Mouse (Mus musculus) Patski (cell line): ENCODE measurements around the gene Usp47. TPM values are rescaled to one million over a fixed set of nuclear protein-coding genes. Genes with fewer than 3 reads are reported as not detected.

Experiments
- ATAC-seq: fragments of 100-300 bp; one replicate; pipeline ENCODE4 v1.8.0; 2021
- CTCF ChIA-PET: fragments of 350-600 bp; sonication (Branson Sonifier 250); formaldehyde crosslinking; loops from one replicate; lab custom pipeline; 2022; ENCODE audit warnings: inconsistent platforms; lab: Charles Lee
- POLR2A ChIA-PET: fragments of 350-600 bp; sonication (Branson Sonifier 250); formaldehyde crosslinking; loops from one replicate; lab custom pipeline; 2022; ENCODE audit warnings: antibody characterized with exemption, inconsistent platforms; lab: Charles Lee
- DNase-seq: peaks from one replicate; pipeline ENCODE4 v3.0.0-alpha.2; 2011; ENCODE audit warnings: low read depth, low spot score
- H3K27me3 ChIP-seq: fragments of 371-371 bp; one replicate; pipeline ENCODE4 v1.5.1; 2021
- CTCF ChIP-seq: fragments of 100-300 bp; IDR thresholded peaks from one replicate; pipeline ENCODE4 v1.5.1; 2021
- in situ Hi-C: fragments of 300-500 bp; cut with MboI; formaldehyde crosslinking; loops from 3 replicates; pipeline ENCODE4 v1.11.1; 2018; ENCODE audit warnings: low pct_unique_long_range_greater_than_20kb, mixed read lengths
- polyA plus RNA-seq: library from polyadenylated mRNA; unstranded; gene quantifications from one replicate; pipeline ENCODE4 v1.2.3, GENCODE M21; 2021

The Usp47 gene
- polyA plus RNA-seq, 1 experiment from 2014 or later, result 79.3 TPM

DNA sequence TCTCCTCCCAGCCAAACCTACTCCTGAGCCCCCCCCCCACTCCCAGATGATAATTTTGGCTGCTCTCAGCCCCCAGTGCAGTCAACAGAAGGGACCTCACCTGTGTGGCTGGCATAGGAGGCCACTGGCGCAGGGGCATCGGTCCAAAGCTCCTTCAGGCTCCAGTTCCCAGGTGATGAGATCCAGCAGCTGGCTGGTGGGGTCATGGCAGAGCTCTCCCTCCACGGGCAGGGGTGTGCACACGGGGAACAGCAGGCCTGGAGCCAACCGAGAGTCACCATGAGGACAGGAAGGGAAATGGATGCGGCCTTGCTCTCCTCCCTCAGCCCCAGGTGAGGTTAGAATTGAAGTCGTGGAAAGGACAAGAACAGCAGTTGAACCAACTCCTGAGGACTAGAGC, 95.9 kb downstream of the Usp47 start:
- no peak for DNase-seq
- ChIA-PET POLR2A (no interaction called here), CTCF (no interaction called here)
- no peaks in the 10 kb centered on the region for H3K27me3 ChIP-seq
- no peak for TF ChIP-seq CTCF
- in situ Hi-C loops, result no loop called here
- ATAC-seq, result no peak

DNA sequence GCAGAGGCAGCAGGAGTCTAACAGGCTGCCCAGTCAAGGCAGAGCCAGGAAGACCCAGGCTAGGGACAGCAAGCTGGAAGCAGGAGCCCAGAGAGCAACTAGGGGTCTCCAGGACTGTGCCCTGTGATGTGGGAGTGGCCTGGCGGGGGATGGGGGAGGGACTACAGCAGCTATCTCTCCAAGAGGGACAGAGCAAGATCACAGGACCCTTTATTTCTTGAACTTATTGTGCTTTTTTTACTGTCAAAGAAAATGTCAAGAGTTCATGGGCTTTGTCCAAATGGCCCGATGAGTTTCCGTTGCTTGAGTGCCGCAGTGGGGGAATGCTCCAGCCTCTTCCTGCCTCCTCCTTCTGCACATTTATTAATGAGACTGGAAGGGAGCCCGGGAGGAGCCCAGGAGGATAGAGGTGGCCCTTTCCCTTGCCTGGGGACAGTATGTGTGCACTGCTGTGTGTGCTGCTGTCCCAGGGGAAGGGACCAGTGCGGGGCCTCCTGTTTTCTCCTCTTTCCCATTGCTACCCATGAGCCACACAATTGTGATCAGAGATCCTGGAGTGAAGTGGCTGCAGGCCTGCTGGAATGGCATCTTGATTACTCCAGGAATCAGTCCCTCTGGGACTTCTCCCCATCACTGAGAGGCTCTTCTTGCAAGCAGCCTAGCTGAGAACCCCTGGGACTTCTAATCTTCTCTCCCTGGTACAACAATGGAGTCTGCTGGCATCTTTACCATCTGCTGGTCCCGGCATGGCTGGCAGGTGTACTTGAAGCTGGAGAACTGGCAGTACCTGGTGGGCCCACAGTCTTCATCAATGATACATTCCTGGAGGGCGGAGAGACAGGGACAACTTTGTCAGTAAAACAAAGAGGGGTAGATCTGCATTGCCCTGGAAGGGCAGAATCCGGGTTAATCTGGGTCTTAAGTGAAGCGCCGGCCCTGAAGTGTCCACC, 97.8 kb downstream of the Usp47 start:
- no peak for ATAC-seq
- ChIA-PET POLR2A (no interaction called here), CTCF (no interaction called here)
- in situ Hi-C loops, result no loop called here
- DNase-seq, result no peak
- H3K27me3 ChIP-seq, result no peaks in the 10 kb centered on the region
- no peak for TF ChIP-seq CTCF

DNA sequence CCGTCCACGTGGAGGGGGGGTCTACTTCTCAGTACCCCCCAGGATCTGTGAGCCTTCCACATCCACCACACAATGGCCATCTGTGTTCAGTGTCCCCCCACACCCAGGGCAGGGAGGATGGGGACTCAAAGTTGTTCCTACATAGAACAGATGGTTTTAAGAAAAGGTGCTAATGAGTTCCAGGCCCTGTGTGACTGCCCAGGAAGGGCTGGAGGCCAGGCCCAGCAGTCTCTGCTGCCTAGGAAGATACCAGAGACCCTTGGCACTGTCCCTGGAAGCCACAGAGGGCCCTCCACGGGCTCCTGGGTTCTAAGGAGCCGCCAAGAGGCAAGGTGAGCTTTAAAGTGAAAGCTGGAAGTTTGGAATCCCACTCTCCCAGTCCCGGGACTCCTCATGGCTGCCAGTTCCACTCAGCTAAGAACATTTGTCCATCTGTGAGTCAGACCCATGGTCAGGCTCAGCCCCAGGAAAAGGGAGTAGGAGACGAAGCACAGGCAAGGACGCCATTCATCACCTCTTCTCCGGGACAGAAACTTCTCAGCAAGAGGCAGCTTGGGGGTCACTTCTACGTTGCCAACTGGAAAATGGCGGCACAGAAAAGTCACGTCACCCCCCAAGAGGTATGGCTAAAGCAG, 98.7 kb downstream of the Usp47 start:
- ChIA-PET POLR2A (no interaction called here), CTCF (no interaction called here)
- no peak for TF ChIP-seq CTCF
- in situ Hi-C loops, result no loop called here
- ATAC-seq (no peak), DNase-seq (no peak)
- no peaks in the 10 kb centered on the region for H3K27me3 ChIP-seq

DNA sequence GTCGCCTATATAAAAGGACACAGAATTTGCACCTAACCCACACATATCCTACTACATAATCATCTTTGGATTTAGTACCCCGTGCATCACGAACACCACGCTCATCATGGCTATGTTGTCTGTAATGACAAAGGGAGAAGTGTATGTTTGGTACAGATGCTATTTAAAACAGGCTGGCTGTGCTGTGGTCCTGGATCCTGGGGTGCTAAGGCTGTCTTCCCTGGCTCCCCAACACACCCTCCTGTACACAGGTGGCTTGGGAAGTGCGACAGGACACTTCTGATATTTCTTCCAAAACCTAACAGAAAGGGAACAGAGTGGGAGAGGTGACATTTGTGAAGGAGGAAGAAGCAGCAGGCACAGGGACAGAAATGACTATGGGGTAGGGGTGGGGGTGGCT, 100.3 kb downstream of the Usp47 start:
- no peak for DNase-seq
- ATAC-seq, result no peak
- TF ChIP-seq CTCF, result no peak
- ChIA-PET CTCF (no interaction called here), POLR2A (no interaction called here)
- in situ Hi-C loops, result no loop called here
- no peaks in the 10 kb centered on the region for H3K27me3 ChIP-seq

DNA sequence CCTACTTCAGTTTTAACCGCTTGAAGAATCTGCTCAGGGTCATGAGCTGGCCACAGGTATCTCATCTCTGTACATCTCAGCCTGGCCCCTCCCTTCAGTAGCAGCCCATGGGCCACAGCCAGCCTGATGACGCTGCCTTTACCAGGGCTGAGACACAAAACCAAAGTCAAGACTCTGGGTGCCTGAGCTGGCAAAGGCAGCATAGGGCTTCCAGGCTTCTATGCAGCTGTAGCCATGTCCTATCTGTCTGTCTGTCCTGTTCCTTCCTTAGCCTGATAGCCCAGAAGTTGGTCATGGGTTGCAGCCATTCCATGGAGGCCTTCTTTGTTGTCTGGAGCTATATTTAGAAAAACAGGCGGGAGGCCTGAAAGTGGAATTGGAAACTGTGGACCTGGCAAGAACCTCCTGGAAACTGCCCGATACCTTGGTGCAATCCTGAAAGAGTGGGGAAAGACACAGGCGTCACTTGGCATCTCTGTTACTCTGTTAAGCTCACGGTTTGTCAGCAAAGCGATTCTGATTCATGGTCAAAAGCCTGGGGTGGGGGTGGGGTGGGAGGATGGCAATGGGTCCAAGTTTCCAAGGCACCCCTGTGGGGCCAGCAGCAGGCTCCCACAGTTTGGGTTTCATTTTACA, 102.4 kb downstream of the Usp47 start:
- DNase-seq (no peak), ATAC-seq (no peak)
- POLR2A ChIA-PET, result no interaction called here

DNA sequence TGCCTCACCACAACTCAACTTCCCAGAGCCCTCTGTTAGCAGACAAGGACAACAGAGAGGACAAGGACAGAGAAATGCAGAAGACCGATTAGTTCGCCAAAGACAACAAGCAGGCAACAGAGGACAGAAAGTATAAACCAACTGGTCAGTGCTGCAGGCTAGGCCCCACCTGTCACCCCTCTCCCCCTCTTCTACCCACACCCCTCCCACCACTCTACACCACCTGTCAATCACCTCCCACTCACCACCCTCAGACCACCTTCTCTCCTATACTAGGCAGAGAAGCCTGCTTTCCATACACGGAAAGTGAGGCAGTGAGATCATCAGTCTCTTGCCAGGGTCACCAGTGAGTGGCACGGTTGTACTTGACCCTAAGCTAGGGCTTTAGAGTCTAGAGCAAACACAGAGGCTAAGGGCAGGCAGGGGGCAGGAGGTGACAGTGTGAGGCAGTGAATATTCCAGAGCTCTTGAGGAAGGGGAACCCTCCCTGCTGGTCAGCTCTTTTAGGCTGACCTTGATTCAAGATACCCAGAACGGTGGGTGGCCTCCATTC, 103.9 kb downstream of the Usp47 start:
- ATAC-seq, result no peak
- POLR2A ChIA-PET, result no interaction called here
- no peak for DNase-seq
- CTCF ChIA-PET, result interaction anchor here (1.7 kb wide), 1 partner anchor 28 kb away, joined by 5 read pairs; no protein-coding TSS in a partner anchor
- no peak for TF ChIP-seq CTCF
- in situ Hi-C loops, result no loop called here
- no peaks in the 10 kb centered on the region for H3K27me3 ChIP-seq

More for the DNA sequence above, 102.4 kb downstream of the Usp47 start:
- CTCF ChIA-PET, result no interaction called here
- in situ Hi-C loops, result no loop called here
- TF ChIP-seq CTCF, result no peak
- H3K27me3 ChIP-seq, result no peaks in the 10 kb centered on the region

DNA sequence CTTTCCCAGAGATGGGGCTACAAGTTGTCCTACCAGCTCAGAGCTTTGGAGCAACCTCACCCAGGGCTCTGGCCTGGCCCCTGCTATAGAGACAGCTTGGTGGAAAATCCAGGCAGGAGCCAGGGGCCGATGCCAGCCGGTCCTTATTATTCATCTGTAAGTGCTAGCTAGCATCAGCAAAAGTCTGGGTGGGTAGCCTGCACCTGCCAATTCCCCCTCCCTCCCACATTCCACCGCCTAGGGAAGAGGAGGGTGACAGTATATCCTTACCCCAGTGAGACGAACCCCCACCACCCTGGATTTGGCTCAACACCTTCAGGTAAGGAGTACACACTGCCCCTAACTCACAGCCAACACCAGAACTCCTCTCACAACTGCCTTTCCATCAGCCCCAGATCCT, 104.7 kb downstream of the Usp47 start:
- TF ChIP-seq CTCF, result no peak
- in situ Hi-C loops, result no loop called here
- POLR2A ChIA-PET, result no interaction called here
- ATAC-seq (no peak), DNase-seq (no peak)
- CTCF ChIA-PET, result interaction anchor here (0.7 to 1.7 kb wide), 2 partner anchors 27 to 43 kb away, joined by 3 to 5 read pairs; no protein-coding TSS in a partner anchor
- no peaks in the 10 kb centered on the region for H3K27me3 ChIP-seq

DNA sequence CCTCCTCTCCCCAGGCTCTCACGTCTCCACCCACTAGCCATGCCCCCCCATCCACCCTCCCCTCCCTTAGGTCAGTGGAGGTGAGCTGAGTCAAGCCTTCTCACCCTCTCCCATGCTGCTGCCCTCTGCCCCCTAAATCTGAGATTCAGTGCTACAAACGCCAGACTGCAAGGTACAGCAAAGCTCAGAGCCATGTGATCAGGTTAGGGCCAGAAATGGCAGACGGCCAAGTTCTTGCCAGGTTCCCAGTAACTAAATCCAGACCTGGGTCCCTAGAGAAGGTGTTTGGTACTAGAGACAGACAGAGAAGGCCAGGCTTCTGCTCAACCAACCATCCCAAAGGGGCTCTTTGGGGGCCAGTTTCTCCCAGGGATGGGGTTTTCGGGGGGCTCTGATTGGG, 105.5 kb downstream of the Usp47 start:
- in situ Hi-C loops, result no loop called here
- no peaks in the 10 kb centered on the region for H3K27me3 ChIP-seq
- POLR2A ChIA-PET, result no interaction called here
- CTCF ChIA-PET, result interaction anchor here (0.6 to 1.4 kb wide), 3 partner anchors 10 to 44 kb away, joined by 3 read pairs; no protein-coding TSS in a partner anchor
- ATAC-seq (no peak), DNase-seq (no peak)
- no peak for TF ChIP-seq CTCF

DNA sequence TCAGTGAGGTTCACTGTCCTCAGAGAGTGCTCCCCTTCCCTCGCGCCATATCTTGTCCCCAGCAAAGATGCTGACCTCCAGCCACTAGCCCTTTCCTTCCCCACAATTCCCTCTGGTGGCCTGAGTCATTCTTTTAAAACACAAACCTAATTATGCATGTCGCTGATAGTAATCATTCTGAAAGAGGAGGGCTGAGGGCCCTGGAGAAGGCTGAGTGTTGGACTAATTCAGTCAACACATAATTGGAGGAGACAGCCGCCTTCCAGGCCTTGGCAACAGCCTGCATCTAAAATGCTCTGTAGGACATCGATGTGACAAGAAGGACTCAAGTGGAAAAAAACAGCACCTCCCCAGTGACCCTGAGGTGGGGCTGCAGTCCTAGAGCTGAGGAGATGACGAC, 106.5 kb downstream of the Usp47 start:
- no peak for ATAC-seq
- in situ Hi-C loops, result no loop called here
- CTCF ChIA-PET, result interaction anchor here (1.4 kb wide), 1 partner anchor 21 kb away, joined by 3 read pairs; no protein-coding TSS in a partner anchor
- POLR2A ChIA-PET, result no interaction called here
- TF ChIP-seq CTCF, result no peak
- DNase-seq, result no peak
- no peaks in the 10 kb centered on the region for H3K27me3 ChIP-seq

DNA sequence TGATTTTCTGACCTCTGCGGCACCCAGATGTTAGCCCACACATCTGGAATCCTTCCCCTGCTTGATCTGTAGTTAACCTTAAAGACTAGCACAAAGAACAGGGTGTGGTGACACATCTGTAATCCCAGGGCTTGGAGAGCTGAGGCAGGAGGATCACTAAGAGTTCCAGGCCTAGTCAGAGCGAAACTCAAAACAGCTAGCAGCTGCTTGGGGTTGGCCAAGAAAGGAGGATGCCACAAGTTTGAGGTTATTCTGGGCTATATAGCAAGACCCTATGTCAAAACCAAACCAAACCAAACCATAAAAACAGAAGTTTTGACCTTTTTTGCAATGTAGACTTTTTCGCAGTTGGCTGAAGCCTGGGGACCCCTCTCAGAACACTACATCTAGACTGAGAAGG, 107.4 kb downstream of the Usp47 start:
- no peak for DNase-seq
- TF ChIP-seq CTCF, result no peak
- in situ Hi-C loops, result no loop called here
- ChIA-PET POLR2A (no interaction called here), CTCF (no interaction called here)
- no peaks in the 10 kb centered on the region for H3K27me3 ChIP-seq
- ATAC-seq, result no peak
